Mouse (Mus musculus) brain, embryonic 14.5 days (tissue): ENCODE measurements at regions not wholly inside any gene's neighbourhood (a gene's known extent, or its start where the extent isn't known, plus 50 kb on each side); places are given as distances from the start of the nearest gene placed in this dataset.

Experiments used
- CTCF ChIP-seq: fragments of 200-500 bp; IDR thresholded peaks from 2 replicates; pipeline ENCODE4 v1.5.1; 2012; ENCODE audit warnings: inconsistent platforms, mild to moderate bottlenecking, moderate library complexity, borderline replicate concordance; ENCODE audit not compliant: insufficient read depth, insufficient read length; ENCODE audit errors: extremely low read depth
- POLR2A ChIP-seq: fragments of 200-500 bp; IDR thresholded peaks from 2 replicates; pipeline ENCODE4 v1.6.1; 2012; ENCODE audit warnings: mild to moderate bottlenecking, inconsistent platforms, borderline replicate concordance; ENCODE audit not compliant: poor library complexity, insufficient read depth, insufficient read length, severe bottlenecking; ENCODE audit errors: extremely low read depth

DNA sequence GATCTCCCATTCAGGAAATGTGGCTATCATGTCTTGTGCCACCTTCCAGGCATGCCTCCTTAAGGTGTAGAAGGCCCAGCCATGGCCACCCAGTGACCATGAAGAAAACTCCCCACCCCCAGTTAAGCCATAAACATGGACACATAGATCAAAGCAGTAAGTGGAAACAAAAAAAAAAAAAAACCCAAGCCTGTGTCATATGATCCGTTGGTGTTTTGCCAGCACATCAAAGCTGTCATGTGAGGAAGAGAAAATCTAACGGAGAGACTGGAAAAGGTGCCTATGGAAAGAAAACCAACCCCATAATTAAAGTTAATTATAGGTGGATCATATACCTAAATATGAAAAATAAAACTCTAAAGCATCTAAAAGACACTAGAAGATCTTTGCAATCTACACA lies 60.3 kb upstream of the Tspan2 start:
- no peak for TF ChIP-seq CTCF
- no peak for TF ChIP-seq POLR2A
